Mouse (Mus musculus): ENCODE measurements around the gene Rbm45. TPM values are rescaled to one million over a fixed set of nuclear protein-coding genes. Genes with fewer than 3 reads are reported as not detected.

Rbm45 gene
- polyA plus RNA-seq, 2 experiments: 14.8 to 31.2 TPM

- Histone ChIP-seq H3K27me3 (ENCODE audit: control insufficient read depth, insufficient read depth, low read length) (no peaks in the 10 kb centered on the region), H3K4me3 (replicated peaks; ENCODE audit: low read length) (no peak overlapping the region), H3K36me3 (ENCODE audit: control insufficient read depth, insufficient read depth, low read length) (peaks cover 20% of the 10 kb centered on the region), H3K9ac (ENCODE audit: low read depth, low read length, severe bottlenecking) (no peak overlapping the region), H3K4me1 (ENCODE audit: control insufficient read depth, insufficient read depth, low read length) (no peaks in the 10 kb centered on the region), H3K4me2 (replicated peaks; ENCODE audit: low read depth, low read length, severe bottlenecking) (no peak overlapping the region), H3K9me3 (ENCODE audit: control insufficient read depth, low read length) (no peaks in the 10 kb centered on the region), H3K27ac (replicated peaks; ENCODE audit: low read depth, low read length) (no peak overlapping the region)
- ATAC-seq (ENCODE audit: low FRiP score, low read depth) (no peak), DNase-seq (ENCODE audit: low spot score) (no peak)
- no peak for TF ChIP-seq POLR2A (IDR thresholded peaks at IDR 0.05; ENCODE audit: borderline replicate concordance, extremely low read depth, insufficient read depth, insufficient read length)
These were observed 16.7 kb downstream of the Rbm45 start for GRCm38 (mm10) chr2:76386531-76386930.

DNA sequence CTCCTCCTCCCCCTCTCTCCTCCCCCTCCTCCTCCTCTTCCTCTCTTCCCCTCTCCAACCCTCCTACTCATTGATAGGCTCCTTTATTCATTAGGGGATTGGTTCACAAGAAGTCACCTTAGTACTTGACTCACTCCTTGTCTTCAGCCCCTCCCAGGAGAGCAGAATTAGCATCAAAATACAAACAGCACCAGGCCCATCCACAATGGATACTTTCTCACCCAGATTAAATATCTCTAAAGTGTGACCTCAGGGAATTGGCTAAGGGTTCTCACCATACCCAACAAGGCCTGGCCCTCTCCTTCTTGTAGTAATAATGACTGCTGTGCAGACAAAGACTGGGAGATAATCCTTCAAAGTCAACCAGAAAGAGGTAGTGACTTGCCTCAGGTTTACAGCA is 30.4 kb downstream of the Rbm45 start:
- ATAC-seq (ENCODE audit: low FRiP score, low read depth): no peak
- H3K9ac ChIP-seq (ENCODE audit: low read depth, low read length, severe bottlenecking): no peak overlapping the region
- no peak overlapping the region for H3K4me2 ChIP-seq (replicated peaks; ENCODE audit: low read depth, low read length, severe bottlenecking)
- H3K9me3 ChIP-seq (ENCODE audit: control insufficient read depth, low read length): no peaks in the 10 kb centered on the region
- TF ChIP-seq POLR2A (IDR thresholded peaks at IDR 0.05; ENCODE audit: borderline replicate concordance, extremely low read depth, insufficient read depth, insufficient read length): no peak
- no peak for DNase-seq (ENCODE audit: low spot score)
- H3K4me1 ChIP-seq (ENCODE audit: control insufficient read depth, insufficient read depth, low read length): peaks cover under 1% of the 10 kb centered on the region; the same call in 1 of the 2 replicates
- H3K27ac ChIP-seq (replicated peaks; ENCODE audit: low read depth, low read length): no peak overlapping the region
- no peak overlapping the region for H3K4me3 ChIP-seq (replicated peaks; ENCODE audit: low read length)
- no peaks in the 10 kb centered on the region for H3K36me3 ChIP-seq (ENCODE audit: control insufficient read depth, insufficient read depth, low read length)
- no peaks in the 10 kb centered on the region for H3K27me3 ChIP-seq (ENCODE audit: control insufficient read depth, insufficient read depth, low read length)

DNA sequence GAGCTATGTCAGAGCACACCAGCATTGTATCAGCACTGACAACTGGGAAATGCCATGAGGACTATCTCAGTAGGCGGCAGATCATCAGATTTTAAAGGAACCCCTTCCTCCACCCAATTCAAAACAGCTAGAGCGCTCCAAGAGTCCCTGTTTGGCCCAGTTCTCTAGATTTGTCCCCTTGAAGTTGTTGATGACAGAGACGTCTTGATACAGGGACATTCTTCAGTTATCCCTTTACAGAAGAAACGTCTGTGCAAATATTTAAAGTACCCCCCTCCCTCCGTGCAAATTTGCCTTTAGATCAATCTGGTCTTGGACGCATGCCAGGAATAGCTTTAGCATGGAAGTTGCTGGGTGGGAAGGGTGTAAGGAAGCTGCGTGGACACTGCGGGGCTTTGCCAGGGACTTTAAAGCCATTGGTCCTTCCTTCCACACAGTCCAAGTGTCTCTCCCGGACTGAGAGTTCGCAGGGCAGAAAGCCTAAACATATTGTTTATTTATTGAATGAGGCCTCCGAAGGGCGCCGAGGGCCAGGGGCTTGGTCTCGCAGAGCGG is 35.9 kb downstream of the Rbm45 start:
- no peak for TF ChIP-seq POLR2A (IDR thresholded peaks at IDR 0.05; ENCODE audit: borderline replicate concordance, extremely low read depth, insufficient read depth, insufficient read length)
- Histone ChIP-seq H3K4me1 (ENCODE audit: control insufficient read depth, insufficient read depth, low read length) (peaks cover 8% of the 10 kb centered on the region), H3K36me3 (ENCODE audit: control insufficient read depth, insufficient read depth, low read length) (no peaks in the 10 kb centered on the region), H3K9me3 (ENCODE audit: control insufficient read depth, low read length) (no peaks in the 10 kb centered on the region), H3K27ac (replicated peaks; ENCODE audit: low read depth, low read length) (0 out of 2 replicates have a peak overlapping the region, but pooled peaks have one; percentile 55), H3K4me3 (replicated peaks; ENCODE audit: low read length) (peak overlapping the region; percentile 93), H3K9ac (ENCODE audit: low read depth, low read length, severe bottlenecking) (peak overlapping the region; percentile 77), H3K27me3 (ENCODE audit: control insufficient read depth, insufficient read depth, low read length) (no peaks in the 10 kb centered on the region), H3K4me2 (replicated peaks; ENCODE audit: low read depth, low read length, severe bottlenecking) (peak overlapping the region; percentile 77)
- WGBS: 2% methylated on average over 15 of the region's 15 CpGs
- peak; percentile 16; the same call in 1 of the 2 replicates for ATAC-seq (ENCODE audit: low FRiP score, low read depth)
- peak; percentile 30 for DNase-seq (ENCODE audit: low spot score)

- Histone ChIP-seq H3K4me1 (ENCODE audit: control insufficient read depth, insufficient read depth, low read length) (peaks cover 8% of the 10 kb centered on the region), H3K36me3 (ENCODE audit: control insufficient read depth, insufficient read depth, low read length) (no peaks in the 10 kb centered on the region), H3K27me3 (ENCODE audit: control insufficient read depth, insufficient read depth, low read length) (no peaks in the 10 kb centered on the region), H3K27ac (replicated peaks; ENCODE audit: low read depth, low read length) (peak within 1 kb of the TSS; percentile 55), H3K9ac (ENCODE audit: low read depth, low read length, severe bottlenecking) (peak within 1 kb of the TSS; percentile 77), H3K4me3 (replicated peaks; ENCODE audit: low read length) (peak within 1 kb of the TSS; percentile 93), H3K4me2 (replicated peaks; ENCODE audit: low read depth, low read length, severe bottlenecking) (peak within 1 kb of the TSS; percentile 77), H3K9me3 (ENCODE audit: control insufficient read depth, low read length) (no peaks in the 10 kb centered on the region)
- 0 out of 2 replicates have a peak, but pooled peaks have one; percentile 24 for TF ChIP-seq POLR2A (IDR thresholded peaks at IDR 0.05; ENCODE audit: borderline replicate concordance, extremely low read depth, insufficient read depth, insufficient read length)
- WGBS: 1% methylated on average over 39 of the region's 89 CpGs
- DNase-seq (ENCODE audit: low spot score): peak; percentile 78
- peak; percentile 91 for ATAC-seq (ENCODE audit: low FRiP score, low read depth)
These were observed 36.6 kb downstream of the Rbm45 start, which contains the start of gene Osbpl6 for GRCm38 (mm10) chr2:76406151-76406936. Gene Osbpl6, plus strand, starts transcription at chr2:76406508.

DNA sequence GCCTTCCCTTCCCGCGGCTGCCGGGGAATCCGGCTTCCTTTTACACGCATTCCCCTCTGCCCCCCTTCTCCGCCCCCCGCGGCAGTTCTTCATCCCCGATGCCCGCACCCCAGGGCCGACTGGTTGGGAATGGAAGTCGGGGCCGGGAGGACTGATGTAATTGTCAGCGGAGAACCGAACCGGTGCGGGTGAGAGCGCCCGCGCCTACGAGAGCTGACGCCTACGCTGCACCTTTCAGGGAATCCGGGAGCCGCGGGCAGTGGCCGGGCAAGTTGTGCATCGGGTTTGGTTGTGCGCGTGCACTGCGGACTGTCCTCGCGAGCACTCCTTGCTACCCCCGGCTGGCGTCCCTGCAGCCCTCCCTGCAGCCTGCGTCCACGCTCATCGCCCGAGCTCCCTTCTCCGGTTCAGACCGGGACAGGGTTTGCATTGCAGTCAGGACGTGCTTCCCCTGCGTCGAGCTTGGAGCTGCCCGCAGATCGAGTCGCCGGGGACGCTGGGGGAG is 37.2 kb downstream of the Rbm45 start:
- DNase-seq (ENCODE audit: low spot score): peak; percentile 42
- Histone ChIP-seq H3K9ac (ENCODE audit: low read depth, low read length, severe bottlenecking) (peak overlapping the region; percentile 77), H3K36me3 (ENCODE audit: control insufficient read depth, insufficient read depth, low read length) (no peaks in the 10 kb centered on the region), H3K4me1 (ENCODE audit: control insufficient read depth, insufficient read depth, low read length) (peaks cover 8% of the 10 kb centered on the region), H3K27me3 (ENCODE audit: control insufficient read depth, insufficient read depth, low read length) (no peaks in the 10 kb centered on the region), H3K4me3 (replicated peaks; ENCODE audit: low read length) (peak overlapping the region; percentile 93), H3K27ac (replicated peaks; ENCODE audit: low read depth, low read length) (peak overlapping the region; percentile 55), H3K4me2 (replicated peaks; ENCODE audit: low read depth, low read length, severe bottlenecking) (peak overlapping the region; percentile 77), H3K9me3 (ENCODE audit: control insufficient read depth, low read length) (no peaks in the 10 kb centered on the region)
- 2% methylated on average over 29 of the region's 49 CpGs for WGBS
- ATAC-seq (ENCODE audit: low FRiP score, low read depth): peak; percentile 51
- TF ChIP-seq POLR2A (IDR thresholded peaks at IDR 0.05; ENCODE audit: borderline replicate concordance, extremely low read depth, insufficient read depth, insufficient read length): no peak

All from limb, embryonic 14.5 days (tissue).